Mouse (Mus musculus): ENCODE data around the gene Kank2. TPM values are rescaled to one million over a fixed set of nuclear protein-coding genes. Genes with fewer than 3 reads are reported as not detected.
A peak's percentile ranks its signal among the peaks of the same experiment; 100 is the strongest.

Gene Kank2
- polyA plus RNA-seq, 1 experiment from 2014 or later = 23.3 TPM

- H3K27me3 ChIP-seq (replicated peaks; ENCODE audit: insufficient read depth, low read length) = no peaks in the 10 kb centered on the region
- ATAC-seq (peak; percentile 47), DNase-seq (ENCODE audit: low spot score) (peak; percentile 87)
- H3K4me3 ChIP-seq (ENCODE audit: low read depth, low read length) = no peak overlapping the region
- H3K9me3 ChIP-seq (ENCODE audit: low read length) = no peaks in the 10 kb centered on the region
- H3K9ac ChIP-seq (replicated peaks; ENCODE audit: low read depth) = no peak overlapping the region
- peaks cover 5% of the 10 kb centered on the region; the same call in 1 of the 2 replicates for H3K4me1 ChIP-seq (ENCODE audit: insufficient read depth, low read depth, low read length)
- peak overlapping the region; percentile 87 for H3K27ac ChIP-seq (ENCODE audit: low read length)
- 18% methylated on average over 5 of the region's 5 CpGs for WGBS
- no peak for TF ChIP-seq EP300 (IDR thresholded peaks at IDR 0.05)
- no peak for TF ChIP-seq CTCF (IDR thresholded peaks at IDR 0.05)
- peaks cover 24% of the 10 kb centered on the region for H3K36me3 ChIP-seq (ENCODE audit: insufficient read depth, low read length)
- H3K4me2 ChIP-seq (replicated peaks; ENCODE audit: low read depth, low read length) = no peak overlapping the region
These were observed 43.8 kb upstream of the Kank2 start for GRCm38 (mm10) chr9:21842391-21842790.

- no peak overlapping the region for H3K27ac ChIP-seq (ENCODE audit: low read length)
- 93% methylated on average over 6 of the region's 6 CpGs for WGBS
- H3K27me3 ChIP-seq (replicated peaks; ENCODE audit: insufficient read depth, low read length) = no peaks in the 10 kb centered on the region
- DNase-seq (ENCODE audit: low spot score) = no peak
- TF ChIP-seq CTCF (IDR thresholded peaks at IDR 0.05) (no peak), EP300 (IDR thresholded peaks at IDR 0.05) (no peak)
- no peak for ATAC-seq
- peaks cover 28% of the 10 kb centered on the region for H3K36me3 ChIP-seq (ENCODE audit: insufficient read depth, low read length)
- H3K9me3 ChIP-seq (ENCODE audit: low read length) = no peaks in the 10 kb centered on the region
- H3K4me3 ChIP-seq (ENCODE audit: low read depth, low read length) = no peak overlapping the region
- no peak overlapping the region for H3K9ac ChIP-seq (replicated peaks; ENCODE audit: low read depth)
- 0 out of 2 replicates have a peak, but pooled peaks cover 4% of the 10 kb centered on the region for H3K4me1 ChIP-seq (ENCODE audit: insufficient read depth, low read depth, low read length)
- H3K4me2 ChIP-seq (replicated peaks; ENCODE audit: low read depth, low read length) = no peak overlapping the region
These were observed 42.8 kb upstream of the Kank2 start for GRCm38 (mm10) chr9:21841340-21841739.

GRCm38 (mm10) chr9:21840115-21840787 is 41.7 kb upstream of the Kank2 start:
- Histone ChIP-seq H3K4me2 (replicated peaks; ENCODE audit: low read depth, low read length) (no peak overlapping the region), H3K27me3 (replicated peaks; ENCODE audit: insufficient read depth, low read length) (no peaks in the 10 kb centered on the region), H3K27ac (ENCODE audit: low read length) (no peak overlapping the region), H3K4me1 (ENCODE audit: insufficient read depth, low read depth, low read length) (peaks cover 4% of the 10 kb centered on the region; the same call in 1 of the 2 replicates), H3K9ac (replicated peaks; ENCODE audit: low read depth) (no peak overlapping the region), H3K9me3 (ENCODE audit: low read length) (no peaks in the 10 kb centered on the region), H3K36me3 (ENCODE audit: insufficient read depth, low read length) (peaks cover 23% of the 10 kb centered on the region; the same call in 1 of the 2 replicates), H3K4me3 (ENCODE audit: low read depth, low read length) (no peak overlapping the region)
- TF ChIP-seq EP300 (IDR thresholded peaks at IDR 0.05) = no peak
- peak; percentile 79 for TF ChIP-seq CTCF (IDR thresholded peaks at IDR 0.05)
- ATAC-seq (no peak), DNase-seq (ENCODE audit: low spot score) (peak; percentile 64)
- WGBS = 57% methylated on average over 8 of the region's 8 CpGs

GRCm38 (mm10) chr9:21837690-21838089 is 39.1 kb upstream of the Kank2 start:
- H3K27me3 ChIP-seq (replicated peaks; ENCODE audit: insufficient read depth, low read length) = no peaks in the 10 kb centered on the region
- H3K4me2 ChIP-seq (replicated peaks; ENCODE audit: low read depth, low read length) = no peak overlapping the region
- H3K27ac ChIP-seq (ENCODE audit: low read length) = no peak overlapping the region
- no peak overlapping the region for H3K9ac ChIP-seq (replicated peaks; ENCODE audit: low read depth)
- no peak overlapping the region for H3K4me3 ChIP-seq (ENCODE audit: low read depth, low read length)
- H3K36me3 ChIP-seq (ENCODE audit: insufficient read depth, low read length) = peaks cover 23% of the 10 kb centered on the region; the same call in 1 of the 2 replicates
- WGBS = 95% methylated on average over 2 of the region's 2 CpGs
- peaks cover 2% of the 10 kb centered on the region; the same call in 1 of the 2 replicates for H3K4me1 ChIP-seq (ENCODE audit: insufficient read depth, low read depth, low read length)
- no peak for ATAC-seq
- no peak for DNase-seq (ENCODE audit: low spot score)
- H3K9me3 ChIP-seq (ENCODE audit: low read length) = no peaks in the 10 kb centered on the region
- TF ChIP-seq EP300 (IDR thresholded peaks at IDR 0.05) (no peak), CTCF (IDR thresholded peaks at IDR 0.05) (no peak)

- WGBS = 45% methylated on average over 15 of the region's 15 CpGs
- H3K36me3 ChIP-seq (ENCODE audit: insufficient read depth, low read length) = peaks cover 25% of the 10 kb centered on the region; the same call in 1 of the 2 replicates
- H3K9me3 ChIP-seq (ENCODE audit: low read length) = no peaks in the 10 kb centered on the region
- no peaks in the 10 kb centered on the region for H3K27me3 ChIP-seq (replicated peaks; ENCODE audit: insufficient read depth, low read length)
- no peak within 1 kb of the TSS for H3K4me3 ChIP-seq (ENCODE audit: low read depth, low read length)
- H3K9ac ChIP-seq (replicated peaks; ENCODE audit: low read depth) = no peak within 1 kb of the TSS
- TF ChIP-seq EP300 (IDR thresholded peaks at IDR 0.05) (peak; percentile 51; the same call in 1 of the 2 replicates), CTCF (IDR thresholded peaks at IDR 0.05) (no peak)
- DNase-seq (ENCODE audit: low spot score) = peak; percentile 92
- peak; percentile 91 for ATAC-seq
- H3K4me1 ChIP-seq (ENCODE audit: insufficient read depth, low read depth, low read length) = no peaks in the 10 kb centered on the region; the same call in 1 of the 2 replicates
- peak within 1 kb of the TSS; percentile 34 for H3K4me2 ChIP-seq (replicated peaks; ENCODE audit: low read depth, low read length)
- H3K27ac ChIP-seq (ENCODE audit: low read length) = peak within 1 kb of the TSS; percentile 85
These were observed 36.8 kb upstream of the Kank2 start, which contains the start of gene Angptl8 for GRCm38 (mm10) chr9:21835258-21835912. Gene Angptl8 (plus strand): TSS chr9:21835510.

GRCm38 (mm10) chr9:21831558-21832240 is 33.2 kb upstream of the Kank2 start:
- H3K27me3 ChIP-seq (replicated peaks; ENCODE audit: insufficient read depth, low read length) = no peaks in the 10 kb centered on the region
- H3K36me3 ChIP-seq (ENCODE audit: insufficient read depth, low read length) = peaks cover 26% of the 10 kb centered on the region; the same call in 1 of the 2 replicates
- WGBS = 74% methylated on average over 20 of the region's 20 CpGs
- no peak overlapping the region for H3K27ac ChIP-seq (ENCODE audit: low read length)
- DNase-seq (ENCODE audit: low spot score) = peak; percentile 38
- TF ChIP-seq CTCF (IDR thresholded peaks at IDR 0.05) (no peak), EP300 (IDR thresholded peaks at IDR 0.05) (no peak)
- ATAC-seq = no peak
- H3K4me1 ChIP-seq (ENCODE audit: insufficient read depth, low read depth, low read length) = no peaks in the 10 kb centered on the region; the same call in 1 of the 2 replicates
- H3K9ac ChIP-seq (replicated peaks; ENCODE audit: low read depth) = no peak overlapping the region
- no peak overlapping the region for H3K4me2 ChIP-seq (replicated peaks; ENCODE audit: low read depth, low read length)
- H3K9me3 ChIP-seq (ENCODE audit: low read length) = no peaks in the 10 kb centered on the region
- H3K4me3 ChIP-seq (ENCODE audit: low read depth, low read length) = no peak overlapping the region
